Mouse (Mus musculus): ENCODE measurements around the gene Pkd2.

GRCm38 (mm10) chr5:104449491-104449890 is 9.8 kb upstream of the Pkd2 start:
- no peak for TF ChIP-seq GATA1 (IDR thresholded peaks at IDR 0.05; ENCODE audit: borderline replicate concordance, low read length)
- TF ChIP-seq FLI1 (IDR thresholded peaks at IDR 0.05; ENCODE audit: low read length) = no peak

All from megakaryocyte, embryonic 14.5 days (primary cell).